Mouse (Mus musculus) ZHBTc4 (cell line): Measurements from ENCODE around the gene Usp33.
"Not testable (repeated sequence)": the region's sequence is repeated elsewhere in the genome, so short reads cannot be mapped to it uniquely, and the experiment has no call there.

Experiments used
- DNase-seq: peaks from one replicate; pipeline ENCODE4 v3.0.0-alpha.2; 2011; ENCODE audit warnings: low read depth, low spot score

Gene Usp33

DNA sequence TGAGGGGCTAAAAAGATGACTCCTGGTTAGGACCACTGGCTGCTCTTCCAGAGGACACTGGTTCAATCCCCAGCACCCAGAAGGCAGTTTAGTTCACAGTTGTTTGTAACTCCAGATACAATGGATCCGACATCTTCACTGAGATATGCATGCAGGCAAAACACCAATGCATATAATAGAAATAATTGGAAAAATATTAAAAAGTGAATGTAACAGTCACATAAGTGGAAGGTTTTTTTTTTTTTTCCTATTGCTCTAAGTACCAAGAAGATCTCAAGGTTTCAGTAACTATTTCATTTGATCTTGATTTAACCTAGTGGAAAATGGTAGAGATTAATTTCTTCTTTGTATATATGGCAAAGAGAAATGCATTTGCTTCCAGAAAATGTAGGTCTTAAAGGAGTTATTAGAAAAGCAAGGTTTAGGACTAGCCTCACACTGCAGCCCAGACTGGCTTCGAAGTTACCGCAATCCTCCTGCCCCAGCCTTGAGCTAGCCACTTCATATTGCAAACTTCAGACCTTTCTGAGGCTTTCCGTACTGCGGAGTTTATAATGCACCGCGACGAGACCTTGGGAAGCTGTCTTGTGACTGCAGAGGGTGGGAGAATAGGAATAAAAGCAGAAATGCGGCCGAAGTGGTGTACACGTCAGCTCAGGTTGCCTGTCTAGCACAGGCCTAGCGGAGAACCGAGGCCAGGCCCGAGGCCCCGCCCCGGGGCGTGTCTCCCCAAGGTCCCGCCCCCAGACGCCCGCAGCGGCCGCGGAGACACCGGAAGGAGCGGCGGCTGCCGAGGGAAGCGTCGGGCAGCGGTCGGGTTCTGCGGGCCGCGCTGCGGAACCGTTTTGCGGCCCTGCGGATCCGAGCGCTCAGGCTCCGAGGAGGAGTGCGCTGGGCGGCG, at the start of gene Usp33:
Gene Usp33 (plus strand): TSS at position 747 of the 901 bp plus-strand sequence.
- DNase-seq = peak; percentile 94

DNA sequence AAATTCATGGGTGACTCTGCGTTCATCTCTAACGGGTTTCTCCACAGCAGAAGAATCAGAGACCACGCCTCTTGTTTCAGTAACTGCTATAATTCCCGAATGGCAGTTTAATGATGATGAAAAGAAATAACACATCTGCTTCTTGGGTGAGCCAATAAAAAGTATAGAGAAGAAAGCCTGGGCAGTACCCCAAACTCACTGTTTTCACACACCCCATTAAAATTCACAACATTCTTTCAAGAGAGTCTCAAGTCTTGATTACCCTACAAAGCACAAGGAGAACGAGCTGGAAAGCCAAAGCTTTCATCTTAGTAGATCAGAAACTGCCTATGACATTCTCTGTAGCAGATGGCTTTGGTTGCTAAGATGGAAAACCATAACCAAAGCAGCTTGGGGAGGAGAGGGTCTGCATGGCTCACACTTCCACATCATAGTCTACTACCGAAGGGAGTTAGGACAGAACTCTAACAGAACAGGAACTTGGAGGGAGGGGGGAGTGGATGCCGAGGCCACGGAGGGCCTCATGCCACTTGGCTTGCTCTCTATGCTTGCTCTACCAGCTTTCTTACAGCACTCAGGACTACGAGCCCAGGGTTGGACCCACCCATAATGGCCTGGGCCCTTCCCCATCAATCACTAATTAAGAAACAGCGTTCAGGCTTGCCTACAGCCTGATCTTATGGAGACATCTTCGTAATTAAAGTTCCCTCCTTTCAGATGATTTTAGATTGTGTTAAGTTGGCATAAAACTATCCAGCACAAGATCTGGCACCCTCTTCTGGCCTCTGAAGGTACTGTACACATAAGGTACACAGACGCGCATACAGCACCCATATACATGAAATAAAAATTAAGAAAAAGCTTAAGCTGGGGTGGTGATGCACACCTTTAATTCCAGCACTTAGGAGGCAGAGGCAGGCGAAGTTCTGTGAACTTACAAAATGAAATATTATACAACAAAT, 45.6 kb upstream of the Usp33 start:
- DNase-seq = peak; percentile 40

DNA sequence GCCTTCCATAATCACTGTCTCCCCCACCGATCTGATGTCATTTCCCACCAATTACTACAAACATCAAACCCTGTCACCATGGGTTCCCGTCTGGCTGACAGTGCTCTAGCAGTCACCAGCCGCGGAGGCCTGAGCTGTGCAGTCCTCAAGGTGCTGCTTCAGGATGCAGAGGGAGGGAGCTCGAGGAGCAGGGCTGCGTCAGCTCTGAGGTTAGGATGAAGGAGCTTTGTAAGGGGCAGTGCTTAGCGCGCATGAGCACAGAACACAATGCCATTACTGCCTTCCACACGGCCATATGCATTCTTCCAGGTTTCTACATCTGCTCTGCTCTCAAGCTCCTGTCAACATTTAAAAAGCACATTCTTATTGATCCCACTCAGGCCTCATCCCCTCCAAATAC, 43.3 kb upstream of the Usp33 start:
- DNase-seq = no peak

DNA sequence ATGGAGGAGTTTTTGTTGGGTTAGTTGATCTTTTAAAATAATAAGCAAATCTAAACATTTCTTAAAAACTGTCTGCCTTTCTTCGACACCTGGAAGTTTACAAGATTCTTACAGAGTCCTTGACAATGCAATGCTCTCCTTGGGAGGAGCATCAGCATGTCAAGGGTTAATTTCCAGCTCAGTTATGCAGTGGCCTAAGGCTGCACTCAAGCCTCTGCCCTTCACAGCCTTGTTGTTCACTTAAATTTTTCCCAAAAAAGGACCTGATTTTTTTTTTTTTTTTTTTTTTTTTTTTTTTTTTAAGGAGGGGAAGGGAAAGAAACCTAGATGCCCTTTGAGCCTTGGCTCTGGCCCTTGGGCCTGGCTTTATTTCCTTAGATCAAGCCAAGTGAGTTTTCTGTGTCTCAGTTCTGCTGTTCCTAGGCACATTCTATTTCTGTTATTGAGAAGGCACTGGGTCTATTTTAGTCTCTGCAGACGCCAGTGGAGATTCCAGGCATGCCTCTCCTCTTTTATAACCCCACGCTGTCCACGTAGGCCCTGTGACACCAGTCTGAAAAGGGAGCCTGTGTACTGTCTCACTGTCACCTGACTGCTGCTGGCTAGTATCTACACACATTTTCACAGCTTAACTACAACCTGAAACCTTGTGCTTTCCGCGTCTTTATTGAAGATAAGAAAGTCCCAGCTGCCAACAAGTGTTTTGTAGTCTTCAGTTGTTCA, 42.0 kb upstream of the Usp33 start:
- DNase-seq = no peak

DNA sequence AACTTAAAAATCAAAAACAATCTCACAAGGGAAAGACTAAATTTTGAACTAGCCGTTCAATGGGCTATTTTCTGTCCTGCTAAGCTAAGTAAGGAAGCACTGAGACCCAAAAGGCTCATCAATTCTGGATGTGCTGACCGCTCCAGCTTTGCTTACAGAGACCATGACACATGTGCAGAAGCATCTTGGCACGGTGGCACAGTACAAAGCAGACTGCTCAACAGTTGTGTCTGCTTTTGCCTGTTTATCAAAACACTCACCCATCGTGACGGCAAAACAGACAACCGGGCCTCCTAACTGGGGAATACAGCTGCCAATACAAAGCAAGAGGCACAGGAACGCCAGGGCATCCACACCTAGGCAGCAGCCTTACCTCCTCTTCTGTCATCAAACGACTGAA, 41.2 kb upstream of the Usp33 start:
- DNase-seq = no peak

DNA sequence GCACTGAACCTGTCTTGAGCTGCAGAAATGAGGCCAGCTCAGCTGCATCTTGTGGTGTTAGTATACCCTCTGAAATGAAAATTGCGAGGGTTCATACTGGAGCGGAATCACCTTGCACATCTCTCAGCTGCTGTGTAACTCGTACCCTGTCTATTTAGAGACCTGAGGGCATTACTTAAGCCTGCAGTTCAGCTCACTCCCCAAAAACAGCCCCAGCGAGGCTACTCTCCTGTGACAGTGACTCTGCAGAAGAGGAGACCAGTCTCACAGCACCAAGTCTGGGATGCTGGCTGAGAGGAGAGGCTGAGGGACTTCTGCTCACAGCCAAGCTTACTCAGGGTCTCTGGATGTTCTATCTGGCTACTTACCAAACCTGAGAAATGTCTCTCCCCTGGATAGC, 40.3 kb upstream of the Usp33 start:
- no peak for DNase-seq

DNA sequence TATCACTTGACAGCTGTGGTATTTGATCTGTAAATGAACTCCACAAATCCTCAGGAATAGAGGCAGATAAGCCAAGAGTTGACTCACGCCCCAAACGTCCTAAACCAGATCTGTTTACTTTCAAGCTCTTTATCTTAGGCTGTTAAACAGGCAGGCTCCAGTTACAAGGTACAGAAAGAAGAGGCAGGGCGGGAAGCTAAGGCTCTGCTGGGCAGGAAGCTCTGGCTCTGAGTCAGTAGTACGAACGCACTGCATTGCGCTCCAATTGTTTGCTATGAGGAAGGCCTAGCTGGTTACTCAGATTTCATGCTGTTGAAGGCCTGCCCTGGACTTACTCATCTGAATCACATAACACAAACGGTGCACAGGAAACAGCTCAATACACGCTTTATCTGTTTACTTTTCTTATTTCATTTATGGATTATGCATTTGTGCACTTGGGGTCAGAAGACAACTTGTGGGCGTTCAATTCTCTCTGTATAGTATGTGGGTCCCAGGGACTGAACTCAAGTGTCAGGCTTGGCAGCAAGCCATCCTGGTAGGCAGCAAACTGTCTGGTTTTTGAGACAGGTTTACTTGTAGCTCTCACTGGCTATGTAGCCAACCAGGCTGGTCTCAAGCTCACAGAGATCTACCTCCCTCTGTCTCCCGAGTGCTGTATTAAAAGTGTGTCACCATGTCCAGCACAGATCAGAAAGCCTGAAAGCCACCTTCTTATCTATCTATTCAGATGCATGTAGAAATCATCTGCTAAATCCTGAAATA, 37.6 kb upstream of the Usp33 start:
- DNase-seq = no peak

DNA sequence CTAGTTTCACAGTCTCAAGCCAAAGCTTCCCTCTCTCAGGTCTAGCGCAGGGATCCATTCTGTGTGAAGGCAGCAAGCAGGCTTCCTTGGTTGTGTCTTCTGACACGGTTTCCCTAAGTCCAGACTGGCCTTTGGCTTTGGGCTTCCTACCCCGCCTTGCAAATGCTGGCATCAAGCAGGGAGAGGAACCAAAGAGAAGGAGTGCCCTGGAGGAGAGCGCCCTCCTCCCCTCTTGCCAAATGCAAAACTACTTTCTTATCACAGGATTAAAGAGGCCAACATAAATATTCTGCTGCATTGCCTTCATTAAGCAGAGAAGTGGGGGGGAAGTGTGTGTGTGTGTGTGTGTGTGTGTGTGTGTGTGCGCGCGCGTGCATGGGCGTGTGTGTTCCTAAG, 37.0 kb upstream of the Usp33 start:
- no peak for DNase-seq

DNA sequence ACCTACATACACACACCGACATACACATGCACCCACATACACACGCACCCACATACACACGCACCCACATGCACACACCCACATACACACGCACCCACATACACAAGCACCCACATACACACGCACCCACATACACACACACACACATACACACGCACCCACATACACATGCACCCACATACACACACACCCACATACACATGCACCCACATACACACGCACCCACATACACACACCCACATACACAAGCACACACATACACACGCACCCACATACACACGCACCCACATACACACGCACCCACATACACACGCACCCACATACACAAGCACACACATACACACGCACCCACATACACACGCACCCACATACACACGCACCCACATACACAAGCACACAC, 31.6 kb upstream of the Usp33 start:
- DNase-seq = not testable (repeated sequence)

DNA sequence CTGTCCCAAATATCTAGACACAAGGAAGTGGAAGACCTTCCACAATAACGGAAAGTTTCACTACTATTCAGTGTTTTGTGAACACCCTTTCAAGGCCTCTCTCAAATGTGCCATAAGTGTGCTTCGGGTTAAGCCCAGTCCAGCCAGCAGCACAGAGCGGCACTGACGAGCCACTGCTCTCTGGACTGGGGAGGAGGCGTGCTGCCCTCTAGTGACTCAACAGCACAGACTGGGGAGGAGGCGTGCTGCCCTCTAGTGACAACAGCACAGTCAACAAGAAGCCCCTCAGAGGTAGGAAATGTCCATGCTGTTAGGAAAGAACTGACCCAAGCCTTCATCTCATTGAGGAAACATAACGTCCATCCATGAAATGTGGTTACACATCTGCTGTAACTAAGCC, 30.7 kb upstream of the Usp33 start:
- DNase-seq = peak; percentile 93

DNA sequence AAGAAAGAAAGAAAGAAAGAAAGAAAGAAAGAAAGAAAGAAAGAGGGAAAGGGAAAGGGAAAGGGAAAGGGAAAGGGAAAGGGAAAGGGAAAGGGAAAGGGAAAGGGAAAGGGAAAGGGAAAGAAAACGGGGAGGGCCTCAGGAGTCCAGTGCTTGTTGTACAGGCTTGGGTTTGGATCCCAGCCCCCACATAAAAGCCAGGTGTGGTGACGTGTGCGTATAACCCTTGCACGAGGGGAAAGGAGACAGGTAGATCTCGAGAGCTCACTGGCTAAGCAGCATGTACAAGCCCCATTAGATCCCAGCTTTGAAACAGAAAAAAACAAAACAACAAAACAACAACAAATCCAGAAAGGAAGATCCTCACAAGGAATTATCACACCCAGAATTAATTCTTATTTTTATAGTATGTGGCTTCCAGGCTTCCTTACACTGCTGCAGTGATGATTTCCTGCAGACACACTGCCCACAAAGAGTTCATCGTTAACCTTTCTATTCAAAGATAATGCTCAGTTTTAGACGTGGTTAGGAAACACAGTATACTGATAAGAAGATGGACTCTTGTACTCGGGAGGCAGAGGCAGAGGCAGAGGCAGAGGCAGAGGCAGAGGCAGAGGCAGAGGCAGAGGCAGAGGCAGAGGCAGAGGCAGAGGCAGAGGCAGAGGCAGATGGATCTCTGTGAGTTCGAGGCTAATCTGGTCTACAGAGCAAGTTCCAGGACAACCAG, 29.7 kb upstream of the Usp33 start:
- DNase-seq = not testable (repeated sequence)

DNA sequence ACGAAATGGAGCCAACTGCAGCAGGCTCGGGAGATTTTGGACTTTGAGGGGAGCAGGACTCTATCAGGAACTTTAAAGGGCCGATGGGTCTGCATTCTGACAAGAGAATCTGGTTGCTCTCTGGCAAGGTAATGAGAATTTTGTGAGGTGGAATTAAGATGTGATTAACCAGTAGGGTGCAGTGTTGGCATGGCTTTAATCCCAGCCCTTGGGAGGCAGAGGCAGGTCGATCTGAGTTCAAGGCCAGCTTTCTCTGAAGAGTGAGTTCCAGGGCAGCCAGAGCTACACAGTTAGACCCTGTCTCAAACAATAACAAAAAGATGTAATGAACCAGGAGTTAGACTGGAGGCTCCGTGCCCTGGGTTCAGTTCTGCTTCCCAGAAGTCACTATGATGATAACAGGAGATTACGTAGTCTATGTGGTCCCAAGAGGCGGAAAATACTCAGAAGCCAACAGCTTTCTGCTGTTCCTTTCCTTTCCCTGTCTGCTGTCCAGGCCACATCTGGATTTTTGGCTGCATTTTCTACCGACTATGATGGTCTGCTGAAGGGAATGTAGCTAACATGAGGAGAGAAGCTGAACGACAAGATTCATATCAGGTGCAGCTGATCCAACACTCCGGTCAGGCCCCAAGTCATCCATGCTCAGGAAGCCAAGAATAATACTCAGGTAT, 25.2 kb upstream of the Usp33 start:
- DNase-seq = peak; percentile 60

DNA sequence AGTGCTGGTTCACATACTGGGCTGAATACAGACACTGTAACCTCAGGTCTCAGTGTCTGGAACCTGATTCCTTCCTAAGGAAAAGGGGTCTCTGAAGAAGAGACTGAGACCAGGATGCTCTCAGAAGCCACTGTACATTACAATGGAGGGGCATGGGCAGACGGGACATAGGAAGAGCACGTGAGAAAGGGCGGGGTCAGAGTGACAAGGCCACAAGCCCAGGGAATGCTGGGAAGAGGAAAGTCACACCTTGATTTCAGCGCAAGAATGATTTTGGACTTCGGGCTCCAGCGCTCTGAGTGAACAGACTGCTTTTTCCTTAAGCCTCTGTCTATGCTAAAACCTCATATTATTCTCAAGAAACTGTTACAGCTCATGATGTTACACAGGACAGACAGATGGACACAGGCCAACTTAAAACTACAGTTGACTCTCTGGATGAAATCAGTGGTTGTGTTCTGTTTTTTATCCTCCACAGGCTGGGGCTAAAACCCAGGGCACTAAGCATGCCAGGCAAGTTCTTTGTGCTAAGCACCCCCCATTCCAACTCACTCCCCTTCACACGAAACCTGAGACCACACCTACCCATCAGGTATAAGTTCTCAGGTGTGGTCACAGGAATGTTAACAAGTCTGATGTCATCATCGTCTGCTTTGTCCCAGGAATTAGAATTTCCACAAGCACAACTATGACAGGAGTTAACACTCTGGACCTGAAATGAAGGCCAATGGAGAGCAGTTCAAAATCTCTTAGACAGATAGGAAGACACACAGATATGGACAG, 24.3 kb upstream of the Usp33 start:
- DNase-seq = peak; percentile 64

DNA sequence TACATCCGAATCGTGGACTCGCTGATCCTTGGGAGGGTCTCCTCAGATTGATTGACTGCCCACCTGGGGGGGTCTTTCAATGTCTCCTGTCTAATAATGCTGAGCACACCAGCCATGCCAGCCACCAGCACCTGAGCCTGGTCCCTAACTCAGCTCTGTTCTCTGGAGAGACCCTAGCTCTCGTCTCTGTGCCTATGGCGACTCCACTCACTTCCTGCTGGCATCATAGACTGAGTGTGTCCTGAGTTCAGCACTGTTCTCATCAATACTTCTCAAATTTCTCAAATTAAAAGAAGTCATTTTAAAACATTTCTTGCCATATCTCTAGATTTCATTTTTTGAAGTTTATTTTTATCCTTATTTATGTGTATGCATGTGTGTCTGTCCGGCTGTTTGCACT, 14.2 kb upstream of the Usp33 start:
- no peak for DNase-seq

DNA sequence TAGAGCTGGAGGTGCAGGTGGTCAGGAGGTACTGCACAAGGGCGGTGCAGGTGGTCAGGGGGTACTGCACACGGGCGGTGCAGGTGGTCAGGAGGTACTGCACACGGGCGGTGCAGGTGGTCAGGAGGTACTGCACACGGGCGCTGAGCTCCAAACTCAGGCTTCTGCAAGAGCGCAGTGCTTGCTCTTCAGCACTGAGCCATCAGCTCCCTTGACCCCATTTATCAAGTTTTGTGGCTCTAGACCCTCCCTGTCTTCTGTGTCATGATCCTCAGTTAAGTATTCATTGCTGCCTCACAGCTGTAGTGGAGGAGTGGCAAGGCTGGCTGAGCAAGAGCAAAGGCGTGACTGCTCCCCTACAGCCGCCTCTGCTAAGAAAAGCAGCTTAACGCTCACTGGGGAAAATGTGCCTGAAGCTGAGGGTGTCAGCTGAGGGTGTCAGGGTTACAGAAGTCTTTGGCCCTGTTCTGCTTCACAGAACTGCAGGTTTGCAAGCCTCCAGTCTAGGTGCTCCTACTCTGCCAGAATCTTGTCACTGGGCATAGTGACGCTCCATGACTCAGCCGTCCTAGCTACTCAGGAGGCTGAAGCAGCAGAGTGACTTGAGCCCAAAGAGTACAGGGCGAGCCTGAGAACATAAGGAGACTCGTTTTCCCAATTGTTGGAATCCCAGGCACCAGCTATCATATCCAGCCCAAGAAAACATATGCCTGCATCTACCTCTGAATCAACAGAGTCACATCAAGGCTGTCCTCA, 13.6 kb upstream of the Usp33 start:
- DNase-seq = peak; percentile 56

DNA sequence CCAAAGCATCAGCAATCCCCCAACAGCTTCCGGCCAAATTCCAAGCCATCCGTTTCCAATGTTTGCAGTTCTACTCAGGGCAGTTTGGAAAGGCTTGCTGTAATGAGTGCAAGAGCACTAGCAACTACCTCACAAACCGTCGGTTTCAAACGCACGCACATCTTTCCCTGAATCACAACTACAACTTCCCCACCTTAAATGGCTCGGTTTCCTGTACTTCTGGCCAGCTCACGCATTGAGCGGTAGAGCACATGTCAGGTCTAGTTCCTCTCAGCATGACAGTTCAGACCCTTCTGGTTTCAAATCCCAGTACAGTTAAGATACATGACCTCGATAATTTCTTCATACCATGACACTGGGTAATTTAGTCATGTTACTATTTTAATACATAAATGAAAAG, 12.6 kb upstream of the Usp33 start:
- no peak for DNase-seq

DNA sequence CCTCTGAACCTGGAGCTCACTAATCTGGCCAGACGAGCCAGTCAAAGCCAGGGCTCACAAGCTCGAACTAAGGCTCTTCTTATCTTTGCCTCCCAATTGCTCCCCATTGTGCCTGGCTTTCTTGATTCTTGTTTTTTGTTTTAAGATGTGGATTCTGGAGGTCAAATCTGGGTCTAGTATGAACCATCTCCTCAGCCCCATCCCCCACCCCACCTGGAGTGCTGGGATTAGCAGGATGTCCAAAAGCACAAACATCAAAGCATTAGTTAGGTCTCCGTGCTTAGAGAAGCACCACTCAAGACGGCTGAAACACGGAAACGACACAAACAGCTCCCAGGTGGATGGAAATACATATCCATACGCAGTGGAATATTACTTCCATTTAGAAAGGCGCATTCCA, 10.2 kb upstream of the Usp33 start:
- DNase-seq = peak; percentile 61

DNA sequence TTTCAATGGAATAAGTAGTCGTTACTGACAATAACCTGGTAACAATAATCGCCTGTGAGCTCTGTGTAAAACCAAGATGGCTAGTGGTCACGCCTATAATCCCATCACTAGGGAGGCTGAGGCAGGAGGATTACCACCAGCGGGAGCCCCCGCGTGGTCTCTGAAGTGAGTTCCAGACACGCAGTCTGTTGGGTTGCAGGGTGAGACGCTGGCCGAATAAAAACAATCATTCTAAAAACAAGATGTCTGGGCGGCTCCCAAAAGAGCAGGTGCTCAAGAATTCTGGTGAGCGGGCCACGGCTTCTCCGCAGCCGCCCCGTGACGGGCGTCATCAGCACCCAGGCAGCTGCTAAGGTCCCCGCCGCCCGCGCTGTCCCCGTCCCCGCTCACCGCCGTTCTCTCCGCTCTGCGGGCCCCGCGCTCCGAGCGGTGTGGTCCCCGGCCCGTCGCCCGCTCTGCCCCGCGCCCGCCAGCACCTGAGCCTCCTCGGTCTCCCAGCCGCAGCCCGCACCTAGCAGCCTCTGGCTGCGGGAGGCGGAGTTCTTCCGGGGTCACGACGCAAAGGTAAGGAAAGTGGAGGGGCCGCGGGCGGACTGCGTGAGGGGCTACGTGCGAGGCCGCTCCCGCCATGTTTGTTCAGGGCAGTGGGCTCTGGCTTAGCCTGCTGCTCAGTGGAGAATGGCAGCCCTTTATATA, 6.3 kb upstream of the Usp33 start, which contains the start of gene Miga1:
Gene Miga1 (minus strand): TSS at position 546 of the 696 bp plus-strand sequence.
- peak; percentile 88 for DNase-seq
